Comparison of ENCODE assay signal across 8 mouse cellular contexts in genomic region chr9:101862481-101863065, GRCm38 (mm10). TPM values are rescaled to one million over a fixed set of nuclear protein-coding genes. Genes with fewer than 3 reads are reported as not detected.
DNase-seq lines count a peak whose midpoint lies in the region; ATAC-seq lines count a peak whose summit lies in the region.

No protein-coding gene starts in this region.

- no peaks in the 10 kb centered on the region for H3K36me3 ChIP-seq in forebrain, embryonic 12.5 days (replicated peaks)
- H3K36me3 ChIP-seq in liver, embryonic 12.5 days = no peaks in the 10 kb centered on the region

- 0 out of 2 replicates have a peak, but pooled peaks have one; percentile 23 for ATAC-seq in forebrain, embryonic 12.5 days (ENCODE audit: low FRiP score)
- ATAC-seq in liver, embryonic 12.5 days = no peak

- 47% methylated on average over 12 of the region's 12 CpGs for WGBS in forebrain, embryonic 12.5 days
- 66% methylated on average over 12 of the region's 12 CpGs for WGBS in liver, embryonic 12.5 days (ENCODE audit: insufficient replicate concordance)

- intact Hi-C loops in heart, postnatal 36 days (cut with DNase I) = no loop called here
- intact Hi-C loops in left cerebral cortex, postnatal 4 days (cut with DNase I) = no loop called here

- H3K27me3 ChIP-seq in forebrain, embryonic 12.5 days = no peaks in the 10 kb centered on the region
- H3K27me3 ChIP-seq in liver, embryonic 12.5 days (replicated peaks) = no peaks in the 10 kb centered on the region

- no peaks in the 10 kb centered on the region for H3K9me3 ChIP-seq in forebrain, embryonic 12.5 days
- H3K9me3 ChIP-seq in liver, embryonic 12.5 days (replicated peaks) = 0 out of 2 replicates have a peak, but pooled peaks cover 2% of the 10 kb centered on the region

- DNase-seq in urinary bladder, adult 18-20 months (ENCODE audit: low spot score in 2 of 2) = peak; percentile 1 to 31
- no peak for DNase-seq in urinary bladder, adult 2 months (ENCODE audit: low spot score)
- DNase-seq in heart, postnatal 36 days = peak; percentile 29 to 38
- DNase-seq in left cerebral cortex, postnatal 4 days = peak; percentile 97
- peak; percentile 18 for DNase-seq in ovary, postnatal 10 days (ENCODE audit: low spot score)
- no peak for DNase-seq in thymus, postnatal 25 days

- H3K9ac ChIP-seq in forebrain, embryonic 12.5 days = no peak overlapping the region
- no peak overlapping the region for H3K9ac ChIP-seq in liver, embryonic 12.5 days

- H3K4me1 ChIP-seq in forebrain, embryonic 12.5 days = peaks cover 19% of the 10 kb centered on the region
- no peaks in the 10 kb centered on the region for H3K4me1 ChIP-seq in liver, embryonic 12.5 days

- peak overlapping the region; percentile 21; the same call in 1 of the 2 replicates for H3K27ac ChIP-seq in forebrain, embryonic 12.5 days
- no peak overlapping the region for H3K27ac ChIP-seq in liver, embryonic 12.5 days

- H3K4me3 ChIP-seq in forebrain, embryonic 12.5 days (replicated peaks) = no peak overlapping the region
- H3K4me3 ChIP-seq in liver, embryonic 12.5 days = no peak overlapping the region

- 0 out of 2 replicates have a peak overlapping the region, but pooled peaks have one; percentile 10 for H3K4me2 ChIP-seq in forebrain, embryonic 12.5 days
- H3K4me2 ChIP-seq in liver, embryonic 12.5 days = no peak overlapping the region

RNA-seq across cellular contexts. Expression of gene 9630041A04Rik, which starts 0.9 kb away (rescaled TPM):
- not detected in 2 replicates for polyA plus RNA-seq in urinary bladder, adult 2 months (2012; rRNA removed)
- polyA plus RNA-seq in forebrain, embryonic 12.5 days (2016; fragmentation: Nextera tagmentation; extraction: Ambion mirVana) = 0.20 TPM in 1 of 2 replicates, not detected in the other
- total RNA-seq in heart, postnatal 36 days (2021) = not detected
- total RNA-seq in left cerebral cortex, postnatal 4 days (2021) = not detected
- polyA plus RNA-seq in liver, embryonic 12.5 days (2016; fragmentation: Nextera tagmentation; extraction: Ambion mirVana) = not detected in 2 replicates

Comparison
In these comparisons a context has a peak if more than half of its experiments do, and no peak if none do; other contexts are left out.
1. DNase-seq: peak in urinary bladder, adult 18-20 months (2 of 2), heart, postnatal 36 days (2 of 2), left cerebral cortex, postnatal 4 days (single experiment) and ovary, postnatal 10 days (single experiment); none in urinary bladder, adult 2 months (single experiment) and thymus, postnatal 25 days (single experiment).